Mouse (Mus musculus): ENCODE data around the gene Cuedc1. TPM values are rescaled to one million over a fixed set of nuclear protein-coding genes. Genes with fewer than 3 reads are reported as not detected.

Cuedc1 gene
- 15.1 and 23.7 TPM in 2 replicates for polyA plus RNA-seq (2012; rRNA removed; ENCODE audit: low replicate concordance)

GRCm38 (mm10) chr11:88098021-88098729 lies at the start of gene Cuedc1:
Gene Cuedc1 (plus strand): TSS chr11:88098058.

GRCm38 (mm10) chr11:88067586-88068410 lies 30.1 kb upstream of the Cuedc1 start, which contains the start of gene Vezf1:
Gene Vezf1 (plus strand): TSS chr11:88068279.

GRCm38 (mm10) chr11:88203712-88204532 lies 106.1 kb downstream of the Cuedc1 start, which contains the start of gene Mrps23:
Gene Mrps23 (plus strand): TSS chr11:88204388.

Other genes with a start within 250 kb of the Cuedc1 start
- gene Mks1, start 244.8 kb upstream of the Cuedc1 start, polyA plus RNA-seq (2012; rRNA removed; ENCODE audit: low replicate concordance): 4.1 and 6.1 TPM in 2 replicates
- gene Epx, start 222.5 kb upstream of the Cuedc1 start, polyA plus RNA-seq (2012; rRNA removed; ENCODE audit: low replicate concordance): not detected in 2 replicates
- not detected in 2 replicates for gene Olfr462, start 205.8 kb upstream of the Cuedc1 start, polyA plus RNA-seq (2012; rRNA removed; ENCODE audit: low replicate concordance)
- gene Olfr463, start 200.7 kb upstream of the Cuedc1 start, polyA plus RNA-seq (2012; rRNA removed; ENCODE audit: low replicate concordance): not detected in 2 replicates
- not detected in 2 replicates for gene Olfr464, start 177.1 kb upstream of the Cuedc1 start, polyA plus RNA-seq (2012; rRNA removed; ENCODE audit: low replicate concordance)
- gene Dynll2, start 110.5 kb upstream of the Cuedc1 start, polyA plus RNA-seq (2012; rRNA removed; ENCODE audit: low replicate concordance): 84.7 and 172 TPM in 2 replicates
- 76.0 and 99.0 TPM in 2 replicates for gene Srsf1, start 50.7 kb upstream of the Cuedc1 start, polyA plus RNA-seq (2012; rRNA removed; ENCODE audit: low replicate concordance)
- gene Vezf1, start 29.8 kb upstream of the Cuedc1 start, polyA plus RNA-seq (2012; rRNA removed; ENCODE audit: low replicate concordance): 5.9 and 7.4 TPM in 2 replicates
- 23.7 and 31.7 TPM in 2 replicates for gene Mrps23, start 106.3 kb downstream of the Cuedc1 start, polyA plus RNA-seq (2012; rRNA removed; ENCODE audit: low replicate concordance)
- gene Ccdc182, start 196.0 kb downstream of the Cuedc1 start, polyA plus RNA-seq (2012; rRNA removed; ENCODE audit: low replicate concordance): not detected in 2 replicates

Measured in duodenum, adult 2 months (tissue).